Comparison of ENCODE assay signal across 35 mouse cellular contexts in the genomic region with DNA sequence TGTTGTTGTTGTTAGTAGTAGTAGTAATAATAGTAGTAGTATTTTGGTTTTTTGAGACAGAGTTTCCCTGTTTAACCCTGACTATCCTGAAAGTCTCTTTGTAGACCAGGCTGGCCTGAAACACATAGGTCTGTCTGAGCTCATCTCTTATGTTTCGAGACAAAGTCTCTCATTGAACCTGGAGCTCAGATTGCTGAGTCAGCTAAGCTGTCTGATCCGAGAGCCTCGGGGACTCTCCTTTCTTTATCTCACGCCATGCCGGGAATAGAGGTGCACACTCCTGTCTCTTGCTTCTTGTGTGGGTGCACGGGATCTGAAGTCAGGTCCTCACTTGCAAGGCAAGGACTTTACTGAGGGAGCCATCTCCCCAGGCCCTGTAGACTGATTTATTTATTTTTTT. TPM values are rescaled to one million over a fixed set of nuclear protein-coding genes. Genes with fewer than 3 reads are reported as not detected.
"Had no signal": no experiment of that assay in that cellular context is flagged by ENCODE, and none has a peak within 500 bp of the region (broad histone marks: within the 10 kb centered on the region; RNA-seq: fewer than 3 reads in every experiment).

No protein-coding gene starts in this region.

- H3K4me3 ChIP-seq: heart, embryonic 12.5 days; heart, embryonic 13.5 days; heart, embryonic 15.5 days; hindbrain, embryonic 10.5 days; hindbrain, embryonic 12.5 days; hindbrain, embryonic 13.5 days; hindbrain, embryonic 15.5 days; intestine, embryonic 15.5 days; kidney, embryonic 15.5 days; layer of hippocampus, adult 2 months; left cerebral cortex, adult 2 months had no signal

- ATAC-seq: hindbrain, embryonic 16.5 days; hindbrain, postnatal 0 days; inflammation-experienced regulatory T-cells, adult 6 months; intestine, embryonic 15.5 days; intestine, embryonic 16.5 days; intestine, postnatal 0 days had no signal

- DNase-seq: heart, postnatal 10 days; heart, postnatal 14 days; heart, postnatal 36 days; heart, postnatal 4 days; kidney, adult 11 months; kidney, adult 18-20 months; kidney, adult 2 months; kidney, adult 8-10 months; kidney, adult 9 months; kidney, postnatal 10 days; kidney, postnatal 14 days; kidney, postnatal 25 days; kidney, postnatal 36 days; kidney, postnatal 4 days; layer of hippocampus, adult 9-11 months; layer of hippocampus, postnatal 36 days had no signal

- H3K27me3 ChIP-seq: heart, embryonic 12.5 days; heart, embryonic 15.5 days; hindbrain, embryonic 15.5 days; intestine, embryonic 15.5 days had no signal

- H3K9ac ChIP-seq: heart, embryonic 12.5 days; heart, embryonic 13.5 days; heart, embryonic 15.5 days; hindbrain, embryonic 12.5 days; hindbrain, embryonic 13.5 days; hindbrain, embryonic 14.5 days; hindbrain, embryonic 15.5 days; intestine, embryonic 15.5 days; kidney, embryonic 15.5 days had no signal

- H3K9me3 ChIP-seq: heart, embryonic 12.5 days; heart, embryonic 13.5 days; heart, embryonic 15.5 days; hindbrain, embryonic 10.5 days; hindbrain, embryonic 12.5 days; hindbrain, embryonic 13.5 days; hindbrain, embryonic 15.5 days; intestine, embryonic 15.5 days; kidney, embryonic 15.5 days had no signal

- H3K27ac ChIP-seq: heart, embryonic 13.5 days; heart, embryonic 15.5 days; hindbrain, embryonic 10.5 days; hindbrain, embryonic 12.5 days; hindbrain, embryonic 13.5 days; hindbrain, embryonic 14.5 days; hindbrain, embryonic 15.5 days; hindbrain, postnatal 0 days; intestine, embryonic 15.5 days; kidney, embryonic 15.5 days; kidney, postnatal 0 days; layer of hippocampus, adult 2 months; left cerebral cortex, adult 2 months had no signal

- H3K4me2 ChIP-seq: heart, embryonic 11.5 days; heart, embryonic 12.5 days; heart, embryonic 13.5 days; heart, embryonic 15.5 days; hindbrain, embryonic 12.5 days; hindbrain, embryonic 13.5 days; hindbrain, embryonic 14.5 days; hindbrain, embryonic 15.5 days; intestine, embryonic 15.5 days; kidney, embryonic 15.5 days had no signal

- H3K36me3 ChIP-seq: heart, embryonic 12.5 days; heart, embryonic 13.5 days; heart, embryonic 15.5 days; hindbrain, embryonic 10.5 days; hindbrain, embryonic 12.5 days; hindbrain, embryonic 13.5 days; hindbrain, embryonic 15.5 days; intestine, embryonic 15.5 days; kidney, embryonic 15.5 days had no signal

RNA-seq across cellular contexts. Expression of a gene that starts 3.4 kb away (rescaled TPM):
- polyA plus RNA-seq: inflammation-experienced regulatory T-cells, adult 6 months had no signal
